Mouse (Mus musculus) ES-E14 (cell line): ENCODE measurements at regions not wholly inside any gene's neighbourhood (a gene's known extent, or its start where the extent isn't known, plus 50 kb on each side); places are given as distances from the start of the nearest gene placed in this dataset.

Source experiments
- DNase-seq: peaks from one replicate; pipeline ENCODE4 v3.0.0-alpha.2; 2013; ENCODE audit warnings: low read depth, low spot score
- H3K27ac ChIP-seq: 2 replicates; pipeline ENCODE4 v1.5.1; 2012; ENCODE audit warnings: low read depth, mild to moderate bottlenecking, low read length, moderate library complexity, mixed read lengths; ENCODE audit not compliant: poor library complexity, insufficient read depth, severe bottlenecking
- H3K36me3 ChIP-seq: 2 replicates; pipeline ENCODE4 v1.6.1; 2012; ENCODE audit warnings: mild to moderate bottlenecking, low read length, moderate library complexity, mixed read lengths; ENCODE audit not compliant: control insufficient read depth, poor library complexity, insufficient read depth, severe bottlenecking
- H3K4me1 ChIP-seq, 2 experiments: fragments of 150-350 bp in 1 of 2; sonication (generic) in 1 of 2; 2 replicates each; pipeline ENCODE4 v1.6.1; 2012; ENCODE audit warnings: low read length in 2 of 2, mild to moderate bottlenecking in 1 of 2, mixed read lengths in 1 of 2; ENCODE audit not compliant: control insufficient read depth in 2 of 2, insufficient read depth in 2 of 2, poor library complexity in 1 of 2
- H3K4me3 ChIP-seq, 2 experiments: fragments of 150-350 bp in 1 of 2; sonication (generic) in 1 of 2; 2 replicates each; pipeline ENCODE4 v1.5.1; 2012; ENCODE audit warnings: low read length in 2 of 2, low read depth in 1 of 2, mild to moderate bottlenecking in 1 of 2, mixed read lengths in 1 of 2; ENCODE audit not compliant: insufficient read depth in 1 of 2, poor library complexity in 1 of 2, severe bottlenecking in 1 of 2
- H3K9ac ChIP-seq: 2 replicates; pipeline ENCODE4 v1.6.1; 2012; ENCODE audit warnings: low read depth, mild to moderate bottlenecking, low read length, mixed read lengths; ENCODE audit not compliant: poor library complexity, insufficient read depth, severe bottlenecking
- H3K9me3 ChIP-seq: fragments of 150-350 bp; sonication (generic); 2 replicates; pipeline ENCODE4 v1.6.1; 2012; ENCODE audit warnings: low read depth, mild to moderate bottlenecking, low read length; ENCODE audit not compliant: control insufficient read depth, insufficient read depth
- CHD2 ChIP-seq: IDR thresholded peaks from 2 replicates; pipeline ENCODE4 v1.6.1; 2014; ENCODE audit warnings: mild to moderate bottlenecking, low read depth, low read length, inconsistent platforms
- HCFC1 ChIP-seq: IDR thresholded peaks from 2 replicates; pipeline ENCODE4 v1.6.1; 2012; ENCODE audit warnings: low read length, inconsistent platforms, borderline replicate concordance; ENCODE audit not compliant: insufficient read depth
- MAFK ChIP-seq: IDR thresholded peaks from 2 replicates; pipeline ENCODE4 v1.6.1; 2014; ENCODE audit warnings: mild to moderate bottlenecking, low read depth, low read length, inconsistent platforms; ENCODE audit not compliant: insufficient read depth
- ZC3H11A ChIP-seq: IDR thresholded peaks from 2 replicates; pipeline ENCODE4 v1.6.1; 2012; ENCODE audit warnings: low read depth, mild to moderate bottlenecking, inconsistent platforms, low read length, borderline replicate concordance
- ZNF384 ChIP-seq: IDR thresholded peaks from 2 replicates; pipeline ENCODE4 v1.6.1; 2012; ENCODE audit warnings: low read depth, low read length, inconsistent platforms
- in situ Hi-C, 2 experiments: fragments of 600-800 bp; cut with MboI; formaldehyde crosslinking; loops; one replicate each; pipeline ENCODE4 v1.15.1; 2025; ENCODE audit warnings: low sequenced_read_pairs in 2 of 2, inconsistent platforms in 1 of 2; ENCODE audit not compliant: unreplicated experiment in 2 of 2

GRCm38 (mm10) chr1:83879109-83879399 is 471.1 kb upstream of the Sphkap start:
- DNase-seq: no peak
- no peaks in the 10 kb centered on the region for H3K9me3 ChIP-seq
- no peak for TF ChIP-seq MAFK
- TF ChIP-seq ZNF384: no peak
- no peak for TF ChIP-seq CHD2
- TF ChIP-seq HCFC1: no peak
- no peak for TF ChIP-seq ZC3H11A
- H3K27ac ChIP-seq: no peak overlapping the region
- no peaks in the 10 kb centered on the region for H3K36me3 ChIP-seq
- no peak overlapping the region for H3K9ac ChIP-seq
- no peak overlapping the region for H3K4me3 ChIP-seq
- in situ Hi-C loops: no loop called here
- no peaks in the 10 kb centered on the region for H3K4me1 ChIP-seq

GRCm38 (mm10) chr1:83878330-83879108 is 470.5 kb upstream of the Sphkap start:
- Histone ChIP-seq H3K4me1 (no peaks in the 10 kb centered on the region), H3K27ac (no peak overlapping the region), H3K4me3 (no peak overlapping the region), H3K9me3 (no peaks in the 10 kb centered on the region), H3K9ac (no peak overlapping the region), H3K36me3 (no peaks in the 10 kb centered on the region)
- in situ Hi-C loops: no loop called here
- no peak for DNase-seq
- no peak for TF ChIP-seq CHD2
- TF ChIP-seq HCFC1: no peak
- TF ChIP-seq ZC3H11A: no peak
- no peak for TF ChIP-seq ZNF384
- TF ChIP-seq MAFK: no peak

- no peak overlapping the region for H3K27ac ChIP-seq
- H3K9ac ChIP-seq: no peak overlapping the region
- no peak for TF ChIP-seq HCFC1
- no peak for TF ChIP-seq ZNF384
- no peak for TF ChIP-seq MAFK
- DNase-seq: no peak
- no peak overlapping the region for H3K4me3 ChIP-seq
- no peaks in the 10 kb centered on the region for H3K4me1 ChIP-seq
- no peaks in the 10 kb centered on the region for H3K36me3 ChIP-seq
- in situ Hi-C loops: no loop called here
- no peaks in the 10 kb centered on the region for H3K9me3 ChIP-seq
Measured at GRCm38 (mm10) chr1:83870853-83871567, 463.0 kb upstream of the Sphkap start.

GRCm38 (mm10) chr1:83869046-83869445 is 461.0 kb upstream of the Sphkap start:
- H3K36me3 ChIP-seq: no peaks in the 10 kb centered on the region
- H3K4me1 ChIP-seq: no peaks in the 10 kb centered on the region
- H3K27ac ChIP-seq: no peak overlapping the region
- H3K9ac ChIP-seq: no peak overlapping the region
- no peaks in the 10 kb centered on the region for H3K9me3 ChIP-seq
- in situ Hi-C loops: no loop called here
- no peak overlapping the region for H3K4me3 ChIP-seq
- DNase-seq: no peak
- no peak for TF ChIP-seq CHD2
- TF ChIP-seq ZC3H11A: no peak
- no peak for TF ChIP-seq ZNF384
- TF ChIP-seq MAFK: no peak
- no peak for TF ChIP-seq HCFC1
